Mouse (Mus musculus) neural tube, embryonic 11.5 days (tissue): ENCODE data around the gene Uchl3. TPM values are rescaled to one million over a fixed set of nuclear protein-coding genes. Genes with fewer than 3 reads are reported as not detected.

ENCODE experiments used
- ATAC-seq: fragments of 200-750 bp; cut with Nextera tagmentation; 2 replicates; pipeline ENCODE4 v1.8.0; 2017; ENCODE audit warnings: moderate number of reproducible peaks, mild to moderate bottlenecking, moderate TSS enrichment, moderate library complexity; ENCODE audit not compliant: insufficient read depth, low FRiP score, low TSS enrichment
- DNase-seq: peaks from one replicate; pipeline ENCODE4 v3.0.0-alpha.2; 2015; ENCODE audit warnings: low spot score
- H3K27ac ChIP-seq: fragments of 300-500 bp; sonication (generic); 2 replicates; pipeline ENCODE4 v1.5.1; 2014; ENCODE audit warnings: low read depth, mild to moderate bottlenecking, low read length
- H3K27me3 ChIP-seq: fragments of 300-500 bp; sonication (generic); 2 replicates; pipeline ENCODE4 v1.6.1; 2014; ENCODE audit warnings: mild to moderate bottlenecking, low read length, mixed read lengths; ENCODE audit not compliant: control insufficient read depth, insufficient read depth
- H3K36me3 ChIP-seq: fragments of 300-500 bp; sonication (generic); 2 replicates; pipeline ENCODE4 v1.6.1; 2014; ENCODE audit warnings: mild to moderate bottlenecking, low read length, moderate library complexity, mixed read lengths; ENCODE audit not compliant: control insufficient read depth, insufficient read depth
- H3K4me1 ChIP-seq: fragments of 300-500 bp; sonication (generic); 2 replicates; pipeline ENCODE4 v1.6.1; 2014; ENCODE audit warnings: low read length, mixed read lengths; ENCODE audit not compliant: control insufficient read depth, insufficient read depth
- H3K4me2 ChIP-seq: fragments of 300-500 bp; sonication (generic); 2 replicates; pipeline ENCODE4 v1.6.1; 2014; ENCODE audit warnings: low read depth, mild to moderate bottlenecking, moderate library complexity
- H3K4me3 ChIP-seq: fragments of 300-500 bp; sonication (generic); 2 replicates; pipeline ENCODE4 v1.5.1; 2014; ENCODE audit warnings: low read depth, low read length
- H3K9ac ChIP-seq: fragments of 300-500 bp; sonication (generic); 2 replicates; pipeline ENCODE4 v1.6.1; 2014; ENCODE audit warnings: mild to moderate bottlenecking, low read length
- H3K9me3 ChIP-seq: fragments of 300-500 bp; sonication (generic); 2 replicates; pipeline ENCODE4 v1.6.1; 2016; ENCODE audit warnings: low read length; ENCODE audit not compliant: control insufficient read depth
- WGBS: fragments of 180-500 bp; shearing (Covaris S2); extraction: QIAGEN DNeasy Blood & Tissue Kit; methylation state at CpG from one replicate; pipeline ENCODE4 v1.1.7; 2014; 5-methylcytosine and 5-hydroxymethylcytosine counted together
- polyA plus RNA-seq: library from polyadenylated mRNA; unstranded; fragments of >200 nt; fragmentation: Nextera tagmentation; extraction: Ambion mirVana; gene quantifications from 2 replicates; pipeline ENCODE4 v1.2.1, GENCODE M21; 2014

The Uchl3 gene
- polyA plus RNA-seq, 1 experiment from 2014 or later, result 175 TPM

- Histone ChIP-seq H3K4me1 (no peaks in the 10 kb centered on the region), H3K4me2 (no peak overlapping the region), H3K4me3 (no peak overlapping the region), H3K36me3 (no peaks in the 10 kb centered on the region), H3K9me3 (no peaks in the 10 kb centered on the region), H3K27me3 (no peaks in the 10 kb centered on the region), H3K27ac (no peak overlapping the region), H3K9ac (no peak overlapping the region)
- DNase-seq (no peak), ATAC-seq (no peak)
- WGBS, result 94% methylated on average over 5 of the region's 5 CpGs
These were observed 53.3 kb downstream of the Uchl3 start for GRCm38 (mm10) chr14:101707088-101707487.

GRCm38 (mm10) chr14:101714414-101714813, 60.6 kb downstream of the Uchl3 start:
- no peak for ATAC-seq
- no peak overlapping the region for H3K4me2 ChIP-seq
- 87% methylated on average over 2 of the region's 2 CpGs for WGBS

GRCm38 (mm10) chr14:101729237-101729971, 75.6 kb downstream of the Uchl3 start, which contains the start of the genes Gm9922 and Lmo7:
Gene Gm9922 (minus strand): TSS chr14:101729814.
Gene Lmo7 (plus strand): TSS chr14:101729957.
- Histone ChIP-seq H3K4me1 (no peaks in the 10 kb centered on the region), H3K27me3 (peaks cover 23% of the 10 kb centered on the region), H3K4me2 (peak within 1 kb of the TSS; percentile 100), H3K9me3 (no peaks in the 10 kb centered on the region), H3K27ac (no peak within 1 kb of the TSS), H3K36me3 (no peaks in the 10 kb centered on the region), H3K9ac (peak within 1 kb of the TSS; percentile 56), H3K4me3 (peak within 1 kb of the TSS; percentile 59)
- DNase-seq (peak; percentile 64), ATAC-seq (peak; percentile 82)
- WGBS, result under 1% methylated on average over 46 of the region's 51 CpGs

More at GRCm38 (mm10) chr14:101714414-101714813, 60.6 kb downstream of the Uchl3 start:
- H3K4me1 ChIP-seq, result no peaks in the 10 kb centered on the region
- H3K27ac ChIP-seq, result no peak overlapping the region
- no peak overlapping the region for H3K9ac ChIP-seq
- no peaks in the 10 kb centered on the region for H3K36me3 ChIP-seq
- DNase-seq, result no peak
- H3K9me3 ChIP-seq, result no peaks in the 10 kb centered on the region
- no peaks in the 10 kb centered on the region for H3K27me3 ChIP-seq
- H3K4me3 ChIP-seq, result no peak overlapping the region

- Histone ChIP-seq H3K36me3 (no peaks in the 10 kb centered on the region), H3K4me2 (peak overlapping the region; percentile 100), H3K4me3 (peak overlapping the region; percentile 59), H3K4me1 (no peaks in the 10 kb centered on the region), H3K9me3 (no peaks in the 10 kb centered on the region), H3K27ac (no peak overlapping the region), H3K9ac (peak overlapping the region; percentile 56), H3K27me3 (peaks cover 23% of the 10 kb centered on the region)
- DNase-seq, result no peak
- peak; percentile 54 for ATAC-seq
- 2% methylated on average over 28 of the region's 28 CpGs for WGBS
These were observed 76.4 kb downstream of the Uchl3 start for GRCm38 (mm10) chr14:101729972-101730692.

- no peak for ATAC-seq
These were observed 80.0 kb downstream of the Uchl3 start for GRCm38 (mm10) chr14:101733542-101734303.

GRCm38 (mm10) chr14:101737501-101737900, 83.7 kb downstream of the Uchl3 start:
- Histone ChIP-seq H3K9me3 (no peaks in the 10 kb centered on the region), H3K9ac (no peak overlapping the region), H3K27me3 (no peaks in the 10 kb centered on the region), H3K4me2 (no peak overlapping the region), H3K36me3 (no peaks in the 10 kb centered on the region), H3K27ac (no peak overlapping the region), H3K4me3 (no peak overlapping the region), H3K4me1 (no peaks in the 10 kb centered on the region)
- DNase-seq (no peak), ATAC-seq (no peak)
- WGBS, result 87% methylated on average over 4 of the region's 4 CpGs

More at GRCm38 (mm10) chr14:101733542-101734303, 80.0 kb downstream of the Uchl3 start:
- DNase-seq, result no peak
- H3K4me2 ChIP-seq, result no peak overlapping the region
- peaks cover 21% of the 10 kb centered on the region for H3K27me3 ChIP-seq
- 35% methylated on average over 10 of the region's 10 CpGs for whole genome bisulfite sequencing
- H3K36me3 ChIP-seq, result no peaks in the 10 kb centered on the region
- H3K4me1 ChIP-seq, result no peaks in the 10 kb centered on the region
- H3K27ac ChIP-seq, result no peak overlapping the region
- no peaks in the 10 kb centered on the region for H3K9me3 ChIP-seq
- no peak overlapping the region for H3K9ac ChIP-seq
- H3K4me3 ChIP-seq, result no peak overlapping the region

Other genes with a start within 250 kb of the Uchl3 start
- 6.2 and 6.4 TPM in 2 replicates for gene Tbc1d4, start 44.8 kb upstream of the Uchl3 start, polyA plus RNA-seq
- 98.0 and 107 TPM in 2 replicates for gene Commd6, start 13.3 kb upstream of the Uchl3 start, polyA plus RNA-seq
- 0.88 TPM in 1 of 2 replicates, not detected in the other for gene Gm9922, start 75.8 kb downstream of the Uchl3 start, polyA plus RNA-seq
- 2.8 and 3.2 TPM in 2 replicates for gene Lmo7, start 76.0 kb downstream of the Uchl3 start, polyA plus RNA-seq